Mouse (Mus musculus) cerebellum, adult 2 months (tissue): Measurements from ENCODE around the gene Hspg2. TPM values are rescaled to one million over a fixed set of nuclear protein-coding genes. Genes with fewer than 3 reads are reported as not detected.
A peak's percentile ranks its signal among the peaks of the same experiment; 100 is the strongest.

ENCODE experiments used
- DNase-seq, 2 experiments: peaks; one replicate each; pipeline ENCODE4 v3.0.0; 2021
- H3K27ac ChIP-seq: fragments of 200-500 bp; 2 replicates; pipeline ENCODE4 v1.5.1; 2012; ENCODE audit warnings: low read length, control low read depth, inconsistent platforms; ENCODE audit not compliant: insufficient read depth
- H3K27me3 ChIP-seq: fragments of 200-500 bp; 2 replicates; pipeline ENCODE4 v1.6.1; 2012; ENCODE audit warnings: inconsistent platforms, mild to moderate bottlenecking, low read length, moderate library complexity; ENCODE audit not compliant: control insufficient read depth, insufficient read depth
- H3K4me1 ChIP-seq: fragments of 200-500 bp; 2 replicates; pipeline ENCODE4 v1.6.1; 2011; ENCODE audit warnings: low read length; ENCODE audit not compliant: control insufficient read depth, insufficient read depth
- H3K4me3 ChIP-seq: fragments of 200-500 bp; replicated peaks from 2 replicates; pipeline ENCODE3; 2011; ENCODE audit warnings: mild to moderate bottlenecking, low read depth, low read length, control low read depth; ENCODE audit not compliant: insufficient read depth
- CTCF ChIP-seq: fragments of 200-500 bp; IDR thresholded peaks from 2 replicates; pipeline ENCODE4 v1.5.1; 2011; ENCODE audit warnings: low read depth, mild to moderate bottlenecking, control low read depth, low read length, moderate library complexity, borderline replicate concordance; ENCODE audit not compliant: insufficient read depth
- POLR2A ChIP-seq: fragments of 200-500 bp; IDR thresholded peaks from 2 replicates; pipeline ENCODE4 v1.6.1; 2011; ENCODE audit warnings: low read length, control low read depth, borderline replicate concordance; ENCODE audit not compliant: insufficient read depth
- WGBS: fragments of 180-500 bp; shearing (Covaris S2); methylation state at CpG from one replicate; pipeline ENCODE4 v1.1.7; 2018; 5-methylcytosine and 5-hydroxymethylcytosine counted together
- polyA plus RNA-seq: library from polyadenylated mRNA; depleted of rRNA; stranded (reverse); fragments of >200 nt; gene quantifications from 2 replicates; pipeline ENCODE4 v1.2.3, GENCODE M21; 2012

The Hspg2 gene
- polyA plus RNA-seq, 1 experiment = 2.8 TPM

- 76% methylated on average over 6 of the region's 6 CpGs for WGBS
- TF ChIP-seq POLR2A (no peak), CTCF (no peak)
- no peak overlapping the region for H3K4me3 ChIP-seq
- no peaks in the 10 kb centered on the region for H3K27me3 ChIP-seq
- H3K4me1 ChIP-seq = 0 out of 2 replicates have a peak, but pooled peaks cover 6% of the 10 kb centered on the region
- DNase-seq = no peak
- no peak overlapping the region for H3K27ac ChIP-seq
Observed at GRCm38 (mm10) chr4:137495501-137496100, 27.0 kb downstream of the Hspg2 start.

- Histone ChIP-seq H3K27me3 (no peaks in the 10 kb centered on the region), H3K4me1 (peaks cover 8% of the 10 kb centered on the region; the same call in 1 of the 2 replicates), H3K4me3 (no peak overlapping the region), H3K27ac (no peak overlapping the region)
- no peak for TF ChIP-seq POLR2A
- no peak for TF ChIP-seq CTCF
- 82% methylated on average over 5 of the region's 5 CpGs for WGBS
- DNase-seq = no peak
Observed at GRCm38 (mm10) chr4:137497367-137497766, 28.8 kb downstream of the Hspg2 start.

GRCm38 (mm10) chr4:137497892-137498722, 29.5 kb downstream of the Hspg2 start:
- H3K27ac ChIP-seq = no peak overlapping the region
- no peaks in the 10 kb centered on the region for H3K27me3 ChIP-seq
- no peak for DNase-seq
- no peak overlapping the region for H3K4me3 ChIP-seq
- TF ChIP-seq POLR2A = no peak
- no peak for TF ChIP-seq CTCF
- H3K4me1 ChIP-seq = peaks cover 8% of the 10 kb centered on the region; the same call in 1 of the 2 replicates
- 87% methylated on average over 9 of the region's 9 CpGs for WGBS

GRCm38 (mm10) chr4:137498882-137499583, 30.5 kb downstream of the Hspg2 start:
- H3K27ac ChIP-seq = no peak overlapping the region
- WGBS = 78% methylated on average over 9 of the region's 9 CpGs
- H3K4me1 ChIP-seq = peaks cover 8% of the 10 kb centered on the region; the same call in 1 of the 2 replicates
- TF ChIP-seq POLR2A (no peak), CTCF (no peak)
- no peak for DNase-seq
- H3K27me3 ChIP-seq = no peaks in the 10 kb centered on the region
- no peak overlapping the region for H3K4me3 ChIP-seq

- Histone ChIP-seq H3K4me1 (peaks cover 3% of the 10 kb centered on the region; the same call in 1 of the 2 replicates), H3K27ac (no peak overlapping the region), H3K4me3 (no peak overlapping the region), H3K27me3 (no peaks in the 10 kb centered on the region)
- WGBS = 83% methylated on average over 12 of the region's 12 CpGs
- DNase-seq = no peak
- TF ChIP-seq POLR2A (no peak), CTCF (no peak)
Observed at GRCm38 (mm10) chr4:137500149-137500548, 31.6 kb downstream of the Hspg2 start.

- 42% methylated on average over 5 of the region's 5 CpGs for WGBS
- no peak for TF ChIP-seq CTCF
- TF ChIP-seq POLR2A = no peak
Observed at GRCm38 (mm10) chr4:137500953-137501352, 32.4 kb downstream of the Hspg2 start.

GRCm38 (mm10) chr4:137502183-137502582, 33.6 kb downstream of the Hspg2 start:
- WGBS = 90% methylated on average over 10 of the region's 10 CpGs
- no peak for DNase-seq
- no peak overlapping the region for H3K4me3 ChIP-seq
- peaks cover 3% of the 10 kb centered on the region; the same call in 1 of the 2 replicates for H3K4me1 ChIP-seq
- TF ChIP-seq CTCF (no peak), POLR2A (no peak)
- no peaks in the 10 kb centered on the region for H3K27me3 ChIP-seq
- no peak overlapping the region for H3K27ac ChIP-seq

More at GRCm38 (mm10) chr4:137500953-137501352, 32.4 kb downstream of the Hspg2 start:
- Histone ChIP-seq H3K27ac (no peak overlapping the region), H3K4me3 (no peak overlapping the region), H3K4me1 (peaks cover 3% of the 10 kb centered on the region; the same call in 1 of the 2 replicates), H3K27me3 (no peaks in the 10 kb centered on the region)
- DNase-seq = peak in 1 of 2 experiments; percentile 78
